Mouse (Mus musculus): ENCODE results near the gene Hist1h3f.

The Hist1h3f gene

GRCm38 (mm10) chr13:23561883-23562659 is 18.2 kb downstream of the Hist1h3f start, which contains the start of gene Hist1h3e:
Gene Hist1h3e, minus strand, starts transcription at chr13:23562369.
- WGBS = under 1% methylated on average over 58 of the region's 67 CpGs

- under 1% methylated on average over 18 of the region's 18 CpGs for WGBS
These were observed 19.0 kb downstream of the Hist1h3f start for GRCm38 (mm10) chr13:23562699-23563462.

DNA sequence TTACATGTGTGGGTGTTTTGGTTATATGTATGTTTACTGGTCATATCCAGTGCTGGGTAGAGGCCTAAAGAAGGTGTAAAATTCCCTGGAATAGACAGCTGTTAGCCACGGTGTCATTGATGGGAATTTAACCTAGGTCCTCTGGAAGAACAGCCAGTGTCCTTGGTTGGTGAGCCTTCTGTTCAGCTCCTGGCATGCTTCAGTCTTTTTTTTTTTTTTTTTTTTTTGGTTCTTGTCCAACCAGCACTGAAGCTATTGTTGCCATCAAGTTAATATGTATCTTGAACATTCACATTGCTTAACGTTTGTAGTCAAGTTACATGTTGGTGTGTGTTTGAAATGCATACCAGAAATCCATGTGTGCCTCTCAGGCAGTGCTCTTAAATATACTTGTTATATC is 20.6 kb downstream of the Hist1h3f start:
- 91% methylated on average over 2 of the region's 2 CpGs for WGBS

DNA sequence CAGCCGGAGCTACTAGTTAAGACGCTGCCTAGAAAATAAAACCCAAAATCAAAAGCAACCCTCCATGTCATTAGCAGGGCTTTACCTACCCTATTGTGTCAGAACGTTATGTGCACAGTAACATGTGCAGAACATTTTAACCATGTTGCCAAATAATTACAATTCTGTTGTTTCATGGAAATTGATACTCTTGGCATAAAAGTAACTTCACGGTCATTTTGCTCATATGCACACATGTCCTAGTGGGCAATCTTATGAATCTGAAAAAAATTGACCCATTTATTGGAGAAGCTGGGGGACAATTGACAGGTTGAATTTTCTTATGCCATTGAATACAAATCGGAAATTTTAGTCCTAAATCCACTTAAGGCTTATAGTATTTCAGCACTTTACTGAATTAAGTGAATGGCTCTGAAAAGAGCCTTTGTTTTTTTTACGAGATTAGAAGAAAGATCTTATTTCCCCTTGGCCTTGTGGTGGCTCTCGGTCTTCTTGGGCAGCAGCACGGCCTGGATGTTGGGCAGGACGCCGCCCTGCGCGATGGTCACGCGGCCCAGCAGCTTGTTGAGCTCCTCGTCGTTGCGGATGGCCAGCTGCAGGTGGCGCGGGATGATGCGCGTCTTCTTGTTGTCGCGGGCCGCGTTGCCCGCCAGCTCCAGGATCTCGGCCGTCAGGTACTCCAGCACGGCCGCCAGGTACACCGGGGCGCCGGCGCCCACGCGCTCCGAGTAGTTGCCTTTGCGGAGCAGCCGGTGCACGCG is 26.6 kb downstream of the Hist1h3f start:
- WGBS = 2% methylated on average over 29 of the region's 41 CpGs

DNA sequence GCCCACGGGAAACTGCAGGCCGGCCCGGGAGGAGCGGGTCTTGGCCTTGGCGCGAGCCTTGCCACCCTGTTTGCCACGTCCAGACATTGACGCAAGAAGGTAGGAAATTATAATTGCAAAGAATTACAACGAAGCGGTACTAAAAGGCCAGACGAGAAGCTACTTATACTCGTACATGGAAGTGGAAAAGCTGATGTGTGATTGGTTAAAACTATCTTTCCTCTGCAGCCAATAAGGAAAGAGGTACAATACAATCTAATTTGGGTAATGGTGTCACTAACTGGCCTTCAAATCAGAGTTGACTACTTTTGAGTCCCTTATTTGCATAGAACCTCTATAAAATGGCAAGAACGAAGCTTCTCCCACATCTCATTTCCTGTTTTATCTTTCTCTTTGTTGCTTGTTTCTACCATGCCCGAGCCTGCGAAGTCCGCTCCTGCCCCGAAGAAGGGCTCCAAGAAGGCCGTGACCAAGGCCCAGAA is 27.2 kb downstream of the Hist1h3f start, which contains the start of the genes Hist1h2ae and Hist1h2bg:
Gene Hist1h2ae, minus strand, starts transcription at position 199 of the 482 bp plus-strand sequence.
Gene Hist1h2bg, plus strand, starts transcription at position 375 of the 482 bp plus-strand sequence.
- WGBS = under 1% methylated on average over 18 of the region's 18 CpGs

DNA sequence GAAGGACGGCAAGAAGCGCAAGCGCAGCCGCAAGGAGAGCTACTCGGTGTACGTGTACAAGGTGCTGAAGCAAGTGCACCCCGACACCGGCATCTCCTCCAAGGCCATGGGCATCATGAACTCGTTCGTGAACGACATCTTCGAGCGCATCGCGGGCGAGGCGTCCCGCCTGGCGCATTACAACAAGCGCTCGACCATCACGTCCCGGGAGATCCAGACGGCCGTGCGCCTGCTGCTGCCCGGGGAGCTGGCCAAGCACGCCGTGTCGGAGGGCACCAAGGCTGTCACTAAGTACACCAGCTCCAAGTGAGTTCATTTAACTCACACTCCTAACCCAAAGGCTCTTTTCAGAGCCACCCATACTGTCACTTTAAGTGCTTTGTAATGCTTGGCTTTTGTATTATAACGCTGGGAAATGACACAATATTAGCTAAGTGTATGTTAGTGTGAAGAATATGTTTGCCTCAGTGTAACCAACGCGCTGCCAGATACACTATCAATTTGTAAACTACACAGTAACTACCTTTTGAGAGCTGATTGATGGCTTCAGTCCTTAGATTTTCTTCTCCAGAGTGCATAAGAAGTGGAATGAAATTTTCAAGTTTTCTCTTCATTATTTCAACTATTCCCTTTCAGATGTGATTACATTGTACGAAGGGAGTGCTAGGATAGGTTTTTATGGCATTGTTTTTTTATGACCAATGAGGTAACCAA is 27.8 kb downstream of the Hist1h3f start:
- 1% methylated on average over 18 of the region's 34 CpGs for WGBS

DNA sequence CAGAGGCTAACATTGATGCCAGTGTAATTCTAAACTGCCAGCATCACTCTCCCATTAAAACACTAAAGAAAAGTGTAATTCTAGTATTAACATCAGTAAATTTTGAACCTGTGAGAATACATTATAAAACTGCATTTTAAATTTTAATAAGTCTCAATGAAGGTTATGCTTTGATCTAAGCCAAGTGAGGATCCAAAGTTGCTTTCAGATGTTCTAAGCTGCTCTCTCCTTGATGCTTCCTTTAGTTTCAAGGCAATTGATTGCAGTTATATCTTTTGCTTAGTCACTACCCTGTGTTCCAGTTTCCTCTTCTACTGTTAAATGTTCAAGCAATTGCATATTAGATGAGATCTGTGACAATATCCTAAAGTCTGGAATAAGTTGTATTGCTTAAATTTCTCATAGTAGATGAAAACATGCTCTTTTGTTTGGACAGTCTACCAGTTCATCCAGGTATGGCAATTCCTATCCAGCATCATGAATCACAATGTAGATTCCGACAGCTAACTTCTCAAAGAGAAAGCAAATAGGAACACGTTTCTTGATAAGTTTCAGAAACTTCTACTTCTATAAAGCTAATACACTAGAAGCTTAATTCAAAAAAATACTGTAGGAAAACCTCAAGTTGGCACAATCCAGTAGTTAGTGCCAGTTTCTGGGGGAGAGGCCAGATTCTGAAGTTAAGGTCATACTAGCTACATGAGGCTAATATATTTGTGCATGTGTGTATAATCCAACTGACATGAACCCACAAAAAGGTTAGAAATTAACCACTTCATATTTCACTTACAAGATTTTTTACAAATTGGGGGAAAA is 28.6 kb downstream of the Hist1h3f start:
- 33% methylated on average over 2 of the region's 2 CpGs for WGBS

GRCm38 (mm10) chr13:23573034-23573897 is 29.4 kb downstream of the Hist1h3f start:
- 10% methylated on average over 20 of the region's 20 CpGs for WGBS

DNA sequence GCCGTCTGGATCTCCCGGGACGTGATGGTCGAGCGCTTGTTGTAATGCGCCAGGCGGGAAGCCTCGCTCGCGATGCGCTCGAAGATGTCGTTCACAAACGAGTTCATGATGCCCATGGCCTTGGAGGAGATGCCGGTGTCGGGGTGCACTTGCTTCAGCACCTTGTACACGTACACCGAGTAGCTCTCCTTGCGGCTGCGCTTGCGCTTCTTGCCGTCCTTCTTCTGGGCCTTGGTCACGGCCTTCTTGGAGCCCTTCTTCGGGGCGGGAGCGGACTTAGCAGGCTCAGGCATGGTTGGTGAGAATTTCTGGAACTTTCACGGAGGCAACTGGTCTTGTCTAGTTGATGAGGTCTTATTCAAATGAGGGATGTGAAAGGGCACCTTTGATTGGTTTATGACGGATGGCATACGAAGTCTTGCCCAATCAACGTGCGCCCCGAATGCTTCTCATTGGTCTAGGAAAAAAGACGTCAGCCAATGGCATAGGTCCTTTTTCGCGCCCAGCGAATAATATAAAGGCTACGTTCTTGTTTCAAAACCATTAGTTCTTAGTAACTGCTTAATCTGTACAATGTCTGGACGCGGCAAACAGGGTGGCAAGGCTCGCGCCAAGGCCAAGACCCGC is 30.2 kb downstream of the Hist1h3f start, which contains the start of the genes Hist1h2bf and Hist1h2ad:
Gene Hist1h2bf, minus strand, starts transcription at position 299 of the 627 bp plus-strand sequence.
Gene Hist1h2ad, plus strand, starts transcription at position 484 of the 627 bp plus-strand sequence.
- WGBS = under 1% methylated on average over 37 of the region's 42 CpGs

DNA sequence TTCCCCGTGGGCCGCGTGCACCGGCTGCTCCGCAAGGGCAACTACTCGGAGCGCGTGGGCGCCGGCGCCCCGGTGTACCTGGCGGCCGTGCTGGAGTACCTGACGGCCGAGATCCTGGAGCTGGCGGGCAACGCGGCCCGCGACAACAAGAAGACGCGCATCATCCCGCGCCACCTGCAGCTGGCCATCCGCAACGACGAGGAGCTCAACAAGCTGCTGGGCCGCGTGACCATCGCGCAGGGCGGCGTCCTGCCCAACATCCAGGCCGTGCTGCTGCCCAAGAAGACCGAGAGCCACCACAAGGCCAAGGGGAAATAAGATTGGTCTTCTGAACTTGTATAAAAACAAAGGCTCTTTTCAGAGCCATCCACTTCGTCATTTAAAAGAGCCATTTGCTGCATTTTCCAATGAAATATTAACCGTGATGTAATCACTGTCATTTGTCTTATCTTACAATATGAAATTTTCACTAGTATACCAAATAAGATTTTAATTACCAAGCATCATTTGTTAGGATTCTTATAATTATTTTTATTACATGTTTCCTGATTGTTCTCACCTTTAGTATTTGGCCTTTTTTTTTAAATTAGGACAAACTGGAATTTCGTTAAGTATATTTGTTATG is 30.8 kb downstream of the Hist1h3f start:
- 2% methylated on average over 12 of the region's 39 CpGs for WGBS

- 2% methylated on average over 18 of the region's 18 CpGs for WGBS
These were observed 31.5 kb downstream of the Hist1h3f start, which contains the start of gene Hist1h3d for GRCm38 (mm10) chr13:23575271-23575851. Gene Hist1h3d, plus strand, starts transcription at chr13:23575763.

DNA sequence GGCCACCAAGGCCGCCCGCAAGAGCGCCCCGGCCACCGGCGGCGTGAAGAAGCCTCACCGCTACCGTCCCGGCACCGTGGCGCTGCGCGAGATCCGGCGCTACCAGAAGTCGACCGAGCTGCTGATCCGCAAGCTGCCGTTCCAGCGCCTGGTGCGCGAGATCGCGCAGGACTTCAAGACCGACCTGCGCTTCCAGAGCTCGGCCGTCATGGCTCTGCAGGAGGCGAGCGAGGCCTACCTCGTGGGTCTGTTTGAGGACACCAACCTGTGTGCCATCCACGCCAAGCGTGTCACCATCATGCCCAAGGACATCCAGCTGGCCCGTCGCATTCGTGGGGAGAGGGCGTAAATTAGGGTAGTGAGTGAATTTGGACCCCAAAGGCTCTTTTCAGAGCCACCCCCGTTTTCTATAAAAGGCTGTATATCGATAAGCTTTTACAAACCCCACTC is 32.0 kb downstream of the Hist1h3f start:
- 3% methylated on average over 17 of the region's 40 CpGs for WGBS

- 56% methylated on average over 7 of the region's 7 CpGs for WGBS
These were observed 32.6 kb downstream of the Hist1h3f start for GRCm38 (mm10) chr13:23576351-23576881.

DNA sequence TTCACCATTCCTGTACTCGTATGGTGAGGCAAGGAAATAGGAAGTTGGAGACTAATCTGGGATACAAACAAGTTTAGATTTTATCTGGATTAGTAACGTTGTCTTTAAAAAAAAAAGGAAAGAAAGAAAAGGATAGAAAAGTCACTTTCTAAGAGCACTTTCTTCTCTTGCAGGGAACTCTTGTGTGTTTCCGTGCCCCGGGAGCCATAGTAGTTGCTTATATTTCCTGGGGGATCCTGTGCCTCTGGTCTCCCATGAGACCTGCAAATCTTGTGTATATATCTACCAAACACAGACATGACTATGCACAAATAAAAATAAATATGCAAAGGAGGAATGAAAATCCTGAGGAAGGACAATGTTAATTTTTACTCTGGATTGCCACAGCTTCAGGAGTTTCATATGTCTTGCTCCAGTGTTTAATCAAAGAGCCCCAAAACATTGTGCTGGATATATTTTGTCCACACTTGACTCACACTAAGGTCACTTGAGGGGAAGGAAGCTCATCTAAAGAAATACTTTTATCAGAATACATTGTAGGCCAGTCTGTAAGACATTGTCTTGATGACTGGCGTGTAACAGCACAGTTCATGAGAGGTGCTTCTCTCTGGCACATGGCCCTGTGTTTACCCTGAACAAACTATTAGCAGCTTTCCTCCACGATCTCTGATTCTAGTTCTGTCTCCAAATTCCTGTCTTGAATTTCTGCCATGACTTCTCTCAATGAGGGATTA is 33.2 kb downstream of the Hist1h3f start:
- 66% methylated on average over 6 of the region's 6 CpGs for WGBS

DNA sequence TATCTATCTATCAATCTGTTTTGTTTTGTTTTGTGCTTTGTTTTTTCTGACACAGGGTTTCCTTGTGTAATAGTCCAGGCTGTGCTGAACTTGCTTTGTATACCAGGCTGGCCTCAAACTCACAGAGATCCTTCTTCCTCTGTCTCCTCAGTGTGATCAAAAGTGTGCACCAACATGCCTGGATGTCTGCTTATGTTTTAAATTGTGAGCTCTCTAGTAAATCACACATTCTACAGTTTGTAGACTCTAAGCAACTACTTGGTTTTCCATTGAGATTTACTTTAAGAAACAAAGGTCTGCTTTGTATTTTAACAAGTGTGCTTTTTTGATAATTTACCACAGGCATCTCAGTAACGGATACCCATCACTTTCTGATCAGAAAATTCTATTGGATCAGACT is 34.0 kb downstream of the Hist1h3f start:
- 95% methylated on average over 1 of the region's 1 CpGs for WGBS

DNA sequence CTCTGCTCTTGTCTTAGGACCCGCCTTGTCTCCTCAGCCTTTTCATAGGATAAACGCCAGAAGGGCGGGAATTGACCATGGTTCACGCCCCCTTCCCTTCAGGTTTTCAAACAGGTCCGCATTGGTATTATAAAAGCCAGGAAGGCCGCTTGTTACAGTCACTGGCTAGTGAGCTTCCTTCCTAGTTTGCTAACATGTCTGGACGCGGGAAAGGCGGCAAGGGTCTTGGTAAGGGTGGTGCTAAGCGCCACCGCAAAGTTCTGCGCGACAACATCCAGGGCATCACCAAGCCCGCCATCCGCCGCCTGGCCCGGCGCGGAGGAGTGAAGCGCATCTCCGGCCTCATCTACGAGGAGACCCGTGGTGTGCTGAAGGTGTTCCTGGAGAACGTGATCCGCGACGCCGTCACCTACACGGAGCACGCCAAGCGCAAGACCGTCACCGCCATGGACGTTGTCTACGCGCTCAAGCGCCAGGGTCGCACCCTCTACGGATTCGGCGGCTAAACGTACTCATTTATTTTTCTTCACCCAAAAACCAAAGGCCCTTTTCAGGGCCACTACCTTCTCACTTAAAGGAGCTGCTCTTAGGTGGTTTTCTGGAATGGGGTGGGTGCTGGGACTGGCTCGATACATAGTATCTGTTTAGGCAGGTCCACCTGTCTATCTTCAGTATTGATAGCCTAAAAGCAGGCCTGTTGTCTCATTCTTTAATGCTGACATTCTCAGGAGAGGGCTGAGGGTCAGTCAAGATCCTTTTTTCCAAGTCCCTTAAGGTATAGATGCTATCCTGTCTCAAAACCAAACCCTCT is 37.8 kb downstream of the Hist1h3f start, which contains the start of gene Hist1h4d:
Gene Hist1h4d, plus strand, starts transcription at position 191 of the 811 bp plus-strand sequence.
- WGBS = under 1% methylated on average over 43 of the region's 43 CpGs

Measured in cerebral cortex, adult 2 months (tissue).